Mouse (Mus musculus) limb, embryonic 11.5 days (tissue): ENCODE results near the gene Bank1. TPM values are rescaled to one million over a fixed set of nuclear protein-coding genes. Genes with fewer than 3 reads are reported as not detected.

ENCODE experiments used
- ATAC-seq: fragments of 200-750 bp; cut with Nextera tagmentation; 2 replicates; pipeline ENCODE4 v1.8.0; 2017; ENCODE audit warnings: low read depth; ENCODE audit not compliant: insufficient number of reproducible peaks, low FRiP score, low TSS enrichment
- DNase-seq: peaks from one replicate; pipeline ENCODE4 v3.0.0-alpha.2; 2015; ENCODE audit warnings: low spot score
- H3K27ac ChIP-seq: fragments of 300-500 bp; sonication (generic); replicated peaks from 2 replicates; pipeline ENCODE4 v1.5.1; 2014; ENCODE audit warnings: low read depth, mild to moderate bottlenecking, low read length
- H3K27me3 ChIP-seq: fragments of 300-500 bp; sonication (generic); 2 replicates; pipeline ENCODE4 v1.6.1; 2014; ENCODE audit warnings: mild to moderate bottlenecking, low read length, mixed read lengths; ENCODE audit not compliant: control insufficient read depth, insufficient read depth
- H3K36me3 ChIP-seq: fragments of 300-500 bp; sonication (generic); 2 replicates; pipeline ENCODE4 v1.6.1; 2014; ENCODE audit warnings: mild to moderate bottlenecking, low read length, moderate library complexity, mixed read lengths; ENCODE audit not compliant: control insufficient read depth, insufficient read depth
- H3K4me1 ChIP-seq: fragments of 300-500 bp; sonication (generic); 2 replicates; pipeline ENCODE4 v1.6.1; 2014; ENCODE audit warnings: low read length, mixed read lengths; ENCODE audit not compliant: control insufficient read depth, insufficient read depth
- H3K4me2 ChIP-seq: fragments of 300-500 bp; sonication (generic); 2 replicates; pipeline ENCODE4 v1.6.1; 2014; ENCODE audit warnings: low read depth, mild to moderate bottlenecking, moderate library complexity; ENCODE audit not compliant: severe bottlenecking
- H3K4me3 ChIP-seq: fragments of 300-500 bp; sonication (generic); 2 replicates; pipeline ENCODE4 v1.5.1; 2014; ENCODE audit warnings: low read depth, low read length
- H3K9ac ChIP-seq: fragments of 300-500 bp; sonication (generic); 2 replicates; pipeline ENCODE4 v1.6.1; 2014; ENCODE audit warnings: mild to moderate bottlenecking, low read length
- H3K9me3 ChIP-seq: fragments of 300-500 bp; sonication (generic); 2 replicates; pipeline ENCODE4 v1.6.1; 2016; ENCODE audit warnings: low read length; ENCODE audit not compliant: control insufficient read depth
- WGBS: fragments of 180-500 bp; shearing (Covaris S2); extraction: QIAGEN DNeasy Blood & Tissue Kit; methylation state at CpG from one replicate; pipeline ENCODE4 v1.1.7; 2014; 5-methylcytosine and 5-hydroxymethylcytosine counted together
- polyA plus RNA-seq: library from polyadenylated mRNA; unstranded; fragments of >200 nt; fragmentation: Nextera tagmentation; extraction: Ambion mirVana; gene quantifications from 2 replicates; pipeline ENCODE4 v1.2.1, GENCODE M21; 2014

The Bank1 gene
- polyA plus RNA-seq, 1 experiment from 2014 or later = 0.33 TPM

- 93% methylated on average over 6 of the region's 6 CpGs for WGBS
- H3K27me3 ChIP-seq = no peaks in the 10 kb centered on the region
- no peak for DNase-seq
- ATAC-seq = no peak
- no peaks in the 10 kb centered on the region for H3K4me1 ChIP-seq
- no peaks in the 10 kb centered on the region for H3K36me3 ChIP-seq
- H3K9ac ChIP-seq = no peak overlapping the region
- H3K9me3 ChIP-seq = no peaks in the 10 kb centered on the region
- H3K27ac ChIP-seq = no peak overlapping the region
- H3K4me3 ChIP-seq = no peak overlapping the region
- no peak overlapping the region for H3K4me2 ChIP-seq
Observed at GRCm38 (mm10) chr3:136109411-136110139, 216.3 kb downstream of the Bank1 start.

GRCm38 (mm10) chr3:136106452-136106851 lies 219.4 kb downstream of the Bank1 start:
- no peaks in the 10 kb centered on the region for H3K36me3 ChIP-seq
- 43% methylated on average over 1 of the region's 1 CpGs for WGBS
- H3K4me2 ChIP-seq = no peak overlapping the region
- H3K27me3 ChIP-seq = no peaks in the 10 kb centered on the region
- no peak overlapping the region for H3K9ac ChIP-seq
- H3K27ac ChIP-seq = no peak overlapping the region
- DNase-seq = no peak
- no peaks in the 10 kb centered on the region for H3K4me1 ChIP-seq
- no peak for ATAC-seq
- no peaks in the 10 kb centered on the region for H3K9me3 ChIP-seq
- no peak overlapping the region for H3K4me3 ChIP-seq

GRCm38 (mm10) chr3:136103339-136103738 lies 222.5 kb downstream of the Bank1 start:
- Histone ChIP-seq H3K9me3 (no peaks in the 10 kb centered on the region), H3K9ac (no peak overlapping the region), H3K4me2 (no peak overlapping the region), H3K4me1 (no peaks in the 10 kb centered on the region), H3K4me3 (no peak overlapping the region), H3K27ac (no peak overlapping the region), H3K27me3 (no peaks in the 10 kb centered on the region), H3K36me3 (no peaks in the 10 kb centered on the region)
- DNase-seq (no peak), ATAC-seq (no peak)
- 81% methylated on average over 2 of the region's 2 CpGs for WGBS

- WGBS = 92% methylated on average over 5 of the region's 5 CpGs
Observed at GRCm38 (mm10) chr3:136100973-136101500, 224.8 kb downstream of the Bank1 start.

GRCm38 (mm10) chr3:136100292-136100691 lies 225.6 kb downstream of the Bank1 start:
- no peak for DNase-seq
- Histone ChIP-seq H3K4me1 (no peaks in the 10 kb centered on the region), H3K4me2 (no peak overlapping the region), H3K9ac (no peak overlapping the region), H3K36me3 (no peaks in the 10 kb centered on the region), H3K9me3 (no peaks in the 10 kb centered on the region), H3K27me3 (no peaks in the 10 kb centered on the region), H3K4me3 (no peak overlapping the region), H3K27ac (no peak overlapping the region)
- 83% methylated on average over 8 of the region's 8 CpGs for WGBS
- ATAC-seq = no peak

More at GRCm38 (mm10) chr3:136100973-136101500, 224.8 kb downstream of the Bank1 start:
- no peaks in the 10 kb centered on the region for H3K4me1 ChIP-seq
- no peak for DNase-seq
- H3K27me3 ChIP-seq = no peaks in the 10 kb centered on the region
- H3K9ac ChIP-seq = no peak overlapping the region
- H3K4me3 ChIP-seq = no peak overlapping the region
- H3K4me2 ChIP-seq = no peak overlapping the region
- no peak overlapping the region for H3K27ac ChIP-seq
- H3K9me3 ChIP-seq = no peaks in the 10 kb centered on the region
- H3K36me3 ChIP-seq = no peaks in the 10 kb centered on the region
- ATAC-seq = no peak

GRCm38 (mm10) chr3:136086948-136087660 lies 238.8 kb downstream of the Bank1 start:
- ATAC-seq = no peak
- no peaks in the 10 kb centered on the region for H3K4me1 ChIP-seq
- DNase-seq = no peak
- H3K36me3 ChIP-seq = no peaks in the 10 kb centered on the region
- no peak overlapping the region for H3K4me2 ChIP-seq
- H3K4me3 ChIP-seq = no peak overlapping the region
- H3K27ac ChIP-seq = no peak overlapping the region
- no peak overlapping the region for H3K9ac ChIP-seq
- no peaks in the 10 kb centered on the region for H3K9me3 ChIP-seq
- no peaks in the 10 kb centered on the region for H3K27me3 ChIP-seq
- 83% methylated on average over 7 of the region's 7 CpGs for WGBS

- DNase-seq (no peak), ATAC-seq (no peak)
- H3K27ac ChIP-seq = no peak overlapping the region
- no peaks in the 10 kb centered on the region for H3K27me3 ChIP-seq
- H3K9ac ChIP-seq = no peak overlapping the region
- WGBS = 87% methylated on average over 5 of the region's 5 CpGs
- no peak overlapping the region for H3K4me3 ChIP-seq
- H3K4me2 ChIP-seq = no peak overlapping the region
- no peaks in the 10 kb centered on the region for H3K4me1 ChIP-seq
- H3K9me3 ChIP-seq = no peaks in the 10 kb centered on the region
- no peaks in the 10 kb centered on the region for H3K36me3 ChIP-seq
Observed at GRCm38 (mm10) chr3:136086431-136086830, 239.4 kb downstream of the Bank1 start.

- Histone ChIP-seq H3K4me3 (no peak overlapping the region), H3K9ac (no peak overlapping the region), H3K27me3 (no peaks in the 10 kb centered on the region), H3K27ac (no peak overlapping the region), H3K4me1 (no peaks in the 10 kb centered on the region), H3K9me3 (no peaks in the 10 kb centered on the region), H3K36me3 (no peaks in the 10 kb centered on the region), H3K4me2 (no peak overlapping the region)
- 77% methylated on average over 1 of the region's 1 CpGs for WGBS
- no peak for ATAC-seq
- DNase-seq = no peak
Observed at GRCm38 (mm10) chr3:136085077-136085476, 240.8 kb downstream of the Bank1 start.
